Mouse (Mus musculus): Measurements from ENCODE around the gene Mybbp1a.

Gene Mybbp1a

GRCm38 (mm10) chr11:72408451-72409170 lies 32.5 kb upstream of the Mybbp1a start:
- no peaks in the 10 kb centered on the region for H3K27me3 ChIP-seq (ENCODE audit: control insufficient read depth, insufficient read depth, low read length, poor library complexity, severe bottlenecking)
- H3K36me3 ChIP-seq (ENCODE audit: control insufficient read depth, insufficient read depth, low read length, poor library complexity, severe bottlenecking), result no peaks in the 10 kb centered on the region
- DNase-seq (ENCODE audit: low read depth, low spot score), result no peak

DNA sequence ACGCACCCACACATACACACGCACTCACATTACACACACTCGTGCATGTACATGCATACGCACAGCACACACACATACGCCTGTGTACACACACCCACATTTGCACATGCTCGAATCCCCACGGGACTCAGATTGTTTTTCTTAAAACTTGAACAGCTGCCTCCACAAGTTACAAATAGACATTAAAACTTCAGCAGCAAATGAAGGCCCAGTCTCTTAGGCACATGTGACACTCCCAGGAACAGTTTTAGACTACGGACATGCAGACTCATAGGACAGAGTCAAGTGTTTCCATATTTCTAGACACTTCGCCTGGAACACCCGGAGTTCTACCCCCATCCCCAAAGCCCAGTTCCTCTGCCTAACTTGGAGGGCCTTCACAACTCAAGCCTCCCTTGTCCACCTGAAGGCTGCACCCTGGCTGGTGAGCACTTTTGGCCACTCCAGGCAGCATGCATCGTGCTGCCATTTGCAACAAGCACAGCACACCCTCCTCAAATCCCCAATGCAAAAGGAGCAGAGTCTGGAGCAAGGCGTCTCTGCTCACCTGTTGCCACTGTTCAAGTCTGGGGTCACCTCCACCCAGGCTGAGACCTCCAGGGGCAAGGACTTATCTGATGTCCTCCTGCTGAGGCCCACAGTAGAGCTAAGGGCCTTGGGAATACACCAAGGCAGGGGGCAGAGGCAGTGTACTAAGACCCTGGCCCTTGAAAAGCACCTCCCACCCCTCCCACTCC lies 31.3 kb upstream of the Mybbp1a start:
- no peaks in the 10 kb centered on the region for H3K36me3 ChIP-seq (ENCODE audit: control insufficient read depth, insufficient read depth, low read length, poor library complexity, severe bottlenecking)
- no peak for DNase-seq (ENCODE audit: low read depth, low spot score)
- no peaks in the 10 kb centered on the region for H3K27me3 ChIP-seq (ENCODE audit: control insufficient read depth, insufficient read depth, low read length, poor library complexity, severe bottlenecking)

- DNase-seq (ENCODE audit: low read depth, low spot score), result peak; percentile 27
- Histone ChIP-seq H3K27me3 (ENCODE audit: control insufficient read depth, insufficient read depth, low read length, poor library complexity, severe bottlenecking) (no peaks in the 10 kb centered on the region), H3K36me3 (ENCODE audit: control insufficient read depth, insufficient read depth, low read length, poor library complexity, severe bottlenecking) (no peaks in the 10 kb centered on the region)
Observed at GRCm38 (mm10) chr11:72410521-72411092, 30.5 kb upstream of the Mybbp1a start.

DNA sequence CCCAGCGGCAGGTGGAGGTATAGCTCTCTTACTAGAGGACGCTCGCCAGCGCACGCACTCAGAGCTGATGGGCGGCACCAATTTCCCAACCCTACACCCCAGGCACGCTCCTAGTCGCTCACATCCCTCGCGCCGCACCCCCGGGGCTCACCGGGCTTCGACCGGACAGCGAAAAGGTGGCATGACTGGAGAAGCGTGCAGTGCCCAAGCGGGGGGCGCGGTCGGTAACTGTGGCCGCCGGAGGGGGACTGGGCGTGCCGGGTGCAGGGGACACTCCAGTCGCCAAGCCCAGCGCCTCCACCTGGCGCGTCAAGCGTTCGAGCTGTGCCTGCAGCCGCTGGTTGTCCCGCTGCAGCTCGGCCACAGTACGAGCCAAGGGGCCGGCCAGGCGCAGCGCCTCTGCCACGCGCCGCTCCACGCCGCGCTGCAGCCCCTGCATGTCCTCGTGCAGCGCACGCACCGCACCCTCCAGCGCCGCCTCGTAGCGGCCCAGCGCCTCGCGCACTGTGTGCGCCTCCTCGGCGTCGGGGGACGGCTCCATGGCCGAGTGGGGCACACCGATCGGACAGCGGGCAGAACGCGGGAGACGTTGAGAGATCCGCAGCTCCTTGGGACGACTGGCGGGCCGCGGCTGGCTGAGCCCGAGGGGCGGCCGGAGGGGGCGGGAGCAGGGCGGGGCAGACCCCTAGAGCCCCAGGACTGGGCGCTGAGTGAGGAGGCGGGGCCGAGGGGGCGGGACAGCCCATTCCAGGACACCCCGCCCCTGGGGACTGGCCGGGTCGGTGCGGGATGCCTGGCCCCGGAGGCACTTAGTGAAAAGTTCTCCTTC lies 29.8 kb upstream of the Mybbp1a start, which contains the start of gene Smtnl2:
Gene Smtnl2, minus strand, starts transcription at position 621 of the 829 bp plus-strand sequence.
- peak; percentile 62 for DNase-seq (ENCODE audit: low read depth, low spot score)
- H3K27me3 ChIP-seq (ENCODE audit: control insufficient read depth, insufficient read depth, low read length, poor library complexity, severe bottlenecking), result no peaks in the 10 kb centered on the region
- H3K36me3 ChIP-seq (ENCODE audit: control insufficient read depth, insufficient read depth, low read length, poor library complexity, severe bottlenecking), result no peaks in the 10 kb centered on the region

- no peak for DNase-seq (ENCODE audit: low read depth, low spot score)
- Histone ChIP-seq H3K36me3 (ENCODE audit: control insufficient read depth, insufficient read depth, low read length, poor library complexity, severe bottlenecking) (no peaks in the 10 kb centered on the region), H3K27me3 (ENCODE audit: control insufficient read depth, insufficient read depth, low read length, poor library complexity, severe bottlenecking) (no peaks in the 10 kb centered on the region)
Observed at GRCm38 (mm10) chr11:72411945-72412344, 29.2 kb upstream of the Mybbp1a start.

- Histone ChIP-seq H3K27me3 (ENCODE audit: control insufficient read depth, insufficient read depth, low read length, poor library complexity, severe bottlenecking) (no peaks in the 10 kb centered on the region), H3K36me3 (ENCODE audit: control insufficient read depth, insufficient read depth, low read length, poor library complexity, severe bottlenecking) (no peaks in the 10 kb centered on the region)
- no peak for DNase-seq (ENCODE audit: low read depth, low spot score)
Observed at GRCm38 (mm10) chr11:72413016-72413415, 28.1 kb upstream of the Mybbp1a start.

DNA sequence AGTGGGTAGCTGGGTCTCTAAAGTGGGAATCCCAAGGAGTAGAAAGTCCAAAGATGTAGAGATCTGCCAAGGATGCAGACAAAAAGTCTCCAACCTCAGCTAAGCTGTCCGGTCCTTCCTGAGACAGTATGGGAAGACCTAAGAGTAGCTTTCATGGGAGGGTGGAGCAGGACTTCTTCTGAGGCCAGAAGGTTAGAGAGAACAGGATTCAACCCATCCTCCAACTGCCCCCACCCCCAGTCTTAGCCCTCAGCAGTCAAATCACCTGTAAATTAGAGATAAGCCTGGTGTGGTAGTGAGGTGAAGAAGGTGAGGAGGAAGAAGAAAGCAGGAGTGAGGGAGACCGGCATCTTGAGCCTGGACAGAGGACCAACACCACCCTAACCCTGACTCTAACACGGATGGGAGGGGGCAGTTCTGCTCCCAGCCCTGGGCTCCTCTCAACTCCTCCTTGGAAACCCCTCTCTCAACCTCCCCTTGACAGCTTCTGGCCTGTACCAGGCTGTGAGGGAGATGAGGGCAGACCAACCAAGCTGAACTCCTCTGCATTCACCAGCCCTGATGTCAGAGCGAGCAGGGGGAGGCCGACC lies 27.5 kb upstream of the Mybbp1a start:
- DNase-seq (ENCODE audit: low read depth, low spot score), result no peak
- Histone ChIP-seq H3K27me3 (ENCODE audit: control insufficient read depth, insufficient read depth, low read length, poor library complexity, severe bottlenecking) (no peaks in the 10 kb centered on the region), H3K36me3 (ENCODE audit: control insufficient read depth, insufficient read depth, low read length, poor library complexity, severe bottlenecking) (no peaks in the 10 kb centered on the region)

GRCm38 (mm10) chr11:72415155-72415554 lies 26.0 kb upstream of the Mybbp1a start:
- Histone ChIP-seq H3K36me3 (ENCODE audit: control insufficient read depth, insufficient read depth, low read length, poor library complexity, severe bottlenecking) (no peaks in the 10 kb centered on the region), H3K27me3 (ENCODE audit: control insufficient read depth, insufficient read depth, low read length, poor library complexity, severe bottlenecking) (no peaks in the 10 kb centered on the region)
- DNase-seq (ENCODE audit: low read depth, low spot score), result no peak

- Histone ChIP-seq H3K36me3 (ENCODE audit: control insufficient read depth, insufficient read depth, low read length, poor library complexity, severe bottlenecking) (no peaks in the 10 kb centered on the region), H3K27me3 (ENCODE audit: control insufficient read depth, insufficient read depth, low read length, poor library complexity, severe bottlenecking) (no peaks in the 10 kb centered on the region)
- DNase-seq (ENCODE audit: low read depth, low spot score), result no peak
Observed at GRCm38 (mm10) chr11:72416666-72417065, 24.5 kb upstream of the Mybbp1a start.

DNA sequence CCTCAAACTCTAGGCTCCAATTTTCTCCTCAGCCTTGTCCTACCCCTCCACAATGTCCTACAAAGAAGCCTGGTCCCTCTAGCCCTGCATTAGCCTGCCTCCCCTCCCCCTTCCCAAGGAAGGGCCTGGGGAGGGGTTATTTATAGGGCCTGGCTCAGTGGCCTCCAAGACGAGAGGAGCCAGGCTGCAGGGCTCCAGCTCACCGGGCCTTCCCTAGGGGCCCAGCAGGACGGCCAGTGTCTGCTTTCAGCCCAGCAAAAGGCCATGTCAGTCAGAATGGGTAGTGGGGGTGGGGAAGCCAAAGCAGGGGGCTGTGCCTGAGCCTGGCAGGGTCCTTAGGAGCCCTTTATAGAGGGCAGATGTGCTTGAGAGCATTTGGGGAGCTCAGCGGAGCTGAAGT lies 23.8 kb upstream of the Mybbp1a start:
- H3K27me3 ChIP-seq (ENCODE audit: control insufficient read depth, insufficient read depth, low read length, poor library complexity, severe bottlenecking), result no peaks in the 10 kb centered on the region
- H3K36me3 ChIP-seq (ENCODE audit: control insufficient read depth, insufficient read depth, low read length, poor library complexity, severe bottlenecking), result no peaks in the 10 kb centered on the region
- no peak for DNase-seq (ENCODE audit: low read depth, low spot score)

DNA sequence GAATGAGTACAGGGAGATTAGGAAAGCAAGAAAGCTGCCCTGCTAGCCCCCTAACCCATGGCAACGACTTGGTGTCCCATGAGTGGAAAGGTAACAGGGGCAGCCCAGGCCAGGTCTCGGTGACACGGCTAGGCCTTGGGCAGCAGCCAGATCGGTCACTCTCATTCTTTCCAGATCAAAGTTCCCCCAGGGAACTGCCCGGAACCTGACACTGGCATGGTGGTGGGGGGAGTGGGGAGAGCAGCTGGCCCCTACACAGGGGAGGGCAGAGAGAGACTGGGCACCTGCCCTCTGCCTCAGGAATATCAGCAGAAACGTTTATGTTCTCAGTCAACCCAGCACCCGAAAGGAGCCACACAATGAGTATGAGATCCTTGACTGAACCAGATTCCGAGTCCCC lies 22.9 kb upstream of the Mybbp1a start:
- Histone ChIP-seq H3K36me3 (ENCODE audit: control insufficient read depth, insufficient read depth, low read length, poor library complexity, severe bottlenecking) (no peaks in the 10 kb centered on the region), H3K27me3 (ENCODE audit: control insufficient read depth, insufficient read depth, low read length, poor library complexity, severe bottlenecking) (no peaks in the 10 kb centered on the region)
- no peak for DNase-seq (ENCODE audit: low read depth, low spot score)

- Histone ChIP-seq H3K36me3 (ENCODE audit: control insufficient read depth, insufficient read depth, low read length, poor library complexity, severe bottlenecking) (no peaks in the 10 kb centered on the region), H3K27me3 (ENCODE audit: control insufficient read depth, insufficient read depth, low read length, poor library complexity, severe bottlenecking) (no peaks in the 10 kb centered on the region)
- DNase-seq (ENCODE audit: low read depth, low spot score), result no peak
Observed at GRCm38 (mm10) chr11:72419006-72419405, 22.1 kb upstream of the Mybbp1a start.

GRCm38 (mm10) chr11:72420460-72421122 lies 20.6 kb upstream of the Mybbp1a start:
- DNase-seq (ENCODE audit: low read depth, low spot score), result no peak
- H3K27me3 ChIP-seq (ENCODE audit: control insufficient read depth, insufficient read depth, low read length, poor library complexity, severe bottlenecking), result no peaks in the 10 kb centered on the region
- H3K36me3 ChIP-seq (ENCODE audit: control insufficient read depth, insufficient read depth, low read length, poor library complexity, severe bottlenecking), result no peaks in the 10 kb centered on the region
